Mouse (Mus musculus) 416B (cell line): ENCODE data around the gene Slc10a7.
"Not testable (repeated sequence)": the region's sequence is repeated elsewhere in the genome, so short reads cannot be mapped to it uniquely, and the experiment has no call there.

Experiments used
- DNase-seq: peaks from one replicate; pipeline ENCODE4 v3.0.0; 2011; ENCODE audit warnings: low read depth

Gene Slc10a7

GRCm38 (mm10) chr8:78509273-78510031 is at the start of gene Slc10a7:
Slc10a7 (plus strand) TSS chr8:78509346.
- DNase-seq: peak; percentile 83

- DNase-seq: no peak
These were observed 45.2 kb upstream of the Slc10a7 start for GRCm38 (mm10) chr8:78463941-78464340.

- DNase-seq: peak; percentile 55
These were observed 41.3 kb upstream of the Slc10a7 start for GRCm38 (mm10) chr8:78467889-78468288.

DNA sequence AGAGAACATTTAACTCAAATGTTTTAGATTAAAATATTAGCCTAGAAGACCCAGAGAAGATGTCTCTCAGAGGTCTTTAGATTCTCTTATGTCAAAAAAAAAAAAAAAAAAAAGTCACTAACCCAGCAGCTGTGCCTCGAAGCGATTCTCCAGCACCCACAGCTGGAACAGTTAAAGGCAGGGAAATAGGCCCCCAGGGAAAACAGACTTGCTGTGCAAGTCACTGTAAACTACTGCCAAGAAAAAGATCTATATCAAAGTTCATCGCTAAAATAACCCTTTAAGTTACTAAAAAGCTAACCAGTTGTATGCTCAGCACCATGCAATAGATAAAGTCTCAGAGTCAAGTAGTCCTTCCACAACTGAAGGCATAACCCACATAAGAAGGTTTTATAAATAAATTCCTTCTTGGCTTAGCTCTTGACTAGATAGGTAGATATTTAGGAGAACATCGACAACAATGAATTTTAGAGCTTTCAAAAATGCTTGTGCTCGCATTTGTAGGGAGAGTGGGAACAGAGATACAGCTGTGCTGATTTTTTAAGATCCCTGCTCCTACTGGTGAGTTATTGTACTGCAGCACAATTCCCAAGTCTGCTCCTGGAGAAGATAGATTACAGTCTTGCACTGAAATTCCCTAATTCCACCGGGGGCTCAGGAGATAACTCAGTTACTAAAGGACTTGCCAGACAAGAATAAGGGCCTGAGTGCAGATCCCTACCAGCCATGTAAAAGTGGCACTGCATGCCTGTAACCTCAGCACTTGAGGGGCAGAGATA is 31.9 kb upstream of the Slc10a7 start:
- no peak for DNase-seq

DNA sequence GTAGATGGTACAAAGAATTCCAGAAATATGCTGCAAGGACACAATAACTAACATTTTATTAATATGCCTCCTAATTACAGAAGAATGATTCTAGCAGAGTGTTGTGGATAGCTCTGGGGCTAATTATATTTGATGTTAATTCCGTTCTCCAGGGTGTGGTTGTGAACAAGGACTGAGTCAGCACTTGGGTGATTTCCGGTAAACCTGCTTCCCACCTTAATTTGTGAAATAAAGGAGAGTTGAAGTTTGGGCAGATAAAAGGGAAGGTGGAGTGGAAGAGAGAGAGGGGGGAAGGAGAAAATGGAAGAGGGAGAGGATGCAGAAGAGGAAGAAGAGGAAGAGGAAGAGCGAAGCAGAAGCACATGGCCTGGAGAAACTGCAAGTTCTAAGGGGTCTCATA is 19.4 kb upstream of the Slc10a7 start:
- no peak for DNase-seq

DNA sequence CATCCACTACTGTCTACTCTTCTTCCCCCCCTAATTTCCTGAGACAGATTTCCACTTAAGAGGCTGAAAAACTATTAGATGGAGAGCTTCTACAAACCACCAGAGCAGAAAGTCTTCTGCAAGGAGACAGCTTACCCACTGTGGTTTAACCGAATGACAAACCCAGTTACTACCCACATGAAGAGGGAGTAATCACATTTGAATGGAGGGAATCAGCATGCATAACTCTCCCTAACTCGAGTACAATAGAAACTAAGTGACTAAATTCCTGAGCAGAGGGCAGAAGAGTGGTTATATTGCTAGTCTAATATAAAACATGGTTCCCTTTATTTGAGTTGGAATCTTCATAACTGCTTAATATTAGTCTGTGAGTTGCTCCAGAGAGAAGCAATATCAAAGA is 16.1 kb upstream of the Slc10a7 start:
- no peak for DNase-seq

DNA sequence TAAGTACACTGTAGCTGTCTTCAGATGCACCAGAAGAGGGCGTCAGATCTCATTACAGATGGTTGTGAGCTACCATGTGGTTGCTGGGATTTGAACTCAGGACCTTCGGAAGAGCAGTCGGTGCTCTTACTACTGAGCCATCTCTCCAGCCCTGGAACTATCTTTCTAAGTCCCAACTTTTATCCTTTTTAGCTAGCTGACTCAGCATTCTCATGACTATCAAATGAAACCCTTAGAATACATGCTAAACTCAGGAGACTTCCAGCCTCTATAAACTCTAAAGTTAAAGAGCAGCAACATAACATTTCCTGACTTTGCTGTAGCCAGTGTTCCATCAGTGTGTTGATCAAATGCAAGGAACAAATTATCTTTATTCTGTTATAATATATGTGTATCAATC is 12.9 kb upstream of the Slc10a7 start:
- DNase-seq: not testable (repeated sequence)

DNA sequence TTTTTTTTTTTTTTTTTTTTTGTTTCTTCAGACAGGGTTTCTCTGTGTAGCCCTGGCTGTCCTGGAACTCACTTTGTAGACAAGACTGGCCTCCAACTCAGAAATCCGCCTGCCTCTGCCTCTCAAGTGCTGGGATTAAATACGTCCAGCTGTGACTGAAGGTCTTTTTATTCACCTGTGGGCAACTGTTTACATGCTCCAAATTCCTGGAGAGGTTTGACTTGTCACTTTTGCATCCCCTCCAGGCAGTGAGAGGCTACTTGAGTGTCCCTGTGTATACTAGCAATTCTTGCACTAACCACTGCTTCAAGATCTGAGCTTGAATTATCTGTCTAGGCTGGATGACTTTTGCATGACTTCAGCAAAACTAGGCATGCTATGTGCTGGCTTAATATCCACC is 6.4 kb upstream of the Slc10a7 start:
- DNase-seq: no peak

- peak; percentile 63 for DNase-seq
These were observed 997 bp upstream of the Slc10a7 start for GRCm38 (mm10) chr8:78507979-78508718.

- DNase-seq: peak; percentile 81
These were observed 350 bp upstream of the Slc10a7 start, which contains the start of gene Rbmxl1 for GRCm38 (mm10) chr8:78508719-78509272. Rbmxl1 (minus strand) TSS chr8:78508898.

GRCm38 (mm10) chr8:78510094-78510493 is 948 bp downstream of the Slc10a7 start:
- peak; percentile 67 for DNase-seq

DNA sequence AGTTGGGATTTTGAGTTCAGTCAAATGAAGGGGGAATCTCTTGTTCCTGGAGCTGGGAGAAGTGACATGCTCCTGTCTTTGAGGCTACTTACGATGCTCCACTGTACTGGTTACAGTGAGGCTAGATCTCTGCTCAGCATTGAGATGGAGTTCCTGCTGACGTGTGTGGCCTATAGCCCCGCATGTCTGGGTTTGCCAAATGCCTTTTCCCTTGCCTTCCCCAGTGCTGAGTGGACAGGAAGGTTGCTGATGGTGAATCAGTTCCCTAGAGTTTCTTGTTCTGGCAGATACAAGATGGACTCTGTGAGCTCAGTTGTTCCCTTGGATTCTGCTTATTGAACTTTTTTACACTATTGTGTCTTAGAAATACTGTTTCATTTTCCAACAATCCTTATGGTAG is 1.8 kb downstream of the Slc10a7 start:
- peak; percentile 50 for DNase-seq

GRCm38 (mm10) chr8:78513106-78513505 is 4.0 kb downstream of the Slc10a7 start:
- DNase-seq: no peak

GRCm38 (mm10) chr8:78514706-78515105 is 5.6 kb downstream of the Slc10a7 start:
- no peak for DNase-seq

GRCm38 (mm10) chr8:78515132-78515531 is 6.0 kb downstream of the Slc10a7 start:
- DNase-seq: peak; percentile 14

DNA sequence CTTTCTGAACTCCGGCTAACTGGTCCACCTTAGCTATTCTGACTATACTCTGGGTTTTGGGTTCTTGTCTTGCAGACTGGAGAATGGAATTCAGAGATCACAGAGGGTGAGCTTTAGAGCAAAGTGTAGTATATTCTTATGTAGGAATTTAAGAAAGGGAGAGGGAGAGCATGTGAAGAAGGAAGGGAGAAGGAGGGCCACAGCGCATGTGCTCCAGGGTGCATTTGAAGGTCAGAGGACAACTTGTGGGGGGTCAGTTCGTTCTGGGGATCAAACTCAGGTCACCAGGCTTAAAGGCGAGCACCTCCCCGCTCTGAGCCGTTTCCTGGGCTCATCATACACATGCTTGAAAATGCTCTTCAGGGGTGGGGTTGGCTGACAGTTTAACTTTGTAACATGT is 24.8 kb downstream of the Slc10a7 start:
- no peak for DNase-seq

DNA sequence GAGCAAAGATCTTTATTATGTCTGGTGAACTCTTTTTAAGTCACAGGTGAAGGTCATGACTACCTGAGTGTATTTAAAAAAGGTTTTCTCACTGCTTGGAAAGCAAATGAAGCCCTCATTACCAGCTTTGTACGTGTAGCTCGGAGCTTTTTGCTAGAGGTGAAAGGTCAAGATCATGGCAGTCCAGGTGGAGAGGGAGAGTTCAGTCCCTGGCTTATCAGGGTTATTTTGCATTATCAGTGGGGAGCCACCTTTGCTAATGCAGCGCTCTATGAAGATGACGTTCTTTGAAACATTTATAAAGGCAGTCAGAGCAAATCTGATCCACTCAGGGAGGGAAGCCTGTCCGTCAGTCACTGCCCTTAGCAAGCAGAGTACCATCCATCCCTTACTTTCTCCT is 27.6 kb downstream of the Slc10a7 start:
- DNase-seq: no peak

GRCm38 (mm10) chr8:78537795-78538194 is 28.6 kb downstream of the Slc10a7 start:
- DNase-seq: no peak

DNA sequence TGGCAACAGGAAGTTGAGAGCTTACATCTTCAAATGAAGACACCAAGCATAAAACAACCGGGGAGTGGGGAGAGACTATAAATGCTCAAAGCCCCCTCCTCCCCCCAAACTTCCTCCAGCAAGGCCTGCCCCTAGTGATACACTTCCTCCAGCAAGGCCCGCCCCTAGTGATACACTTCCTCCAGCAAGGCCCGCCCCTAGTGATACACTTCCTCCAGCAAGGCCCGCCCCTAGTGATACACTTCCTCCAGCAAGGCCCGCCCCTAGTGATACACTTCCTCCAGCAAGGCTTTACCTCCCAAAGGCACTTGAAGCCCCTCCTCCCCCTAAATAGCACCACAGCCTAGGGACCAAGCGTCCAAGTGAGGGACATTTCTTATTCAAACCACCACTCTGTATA is 33.5 kb downstream of the Slc10a7 start:
- DNase-seq: not testable (repeated sequence)

DNA sequence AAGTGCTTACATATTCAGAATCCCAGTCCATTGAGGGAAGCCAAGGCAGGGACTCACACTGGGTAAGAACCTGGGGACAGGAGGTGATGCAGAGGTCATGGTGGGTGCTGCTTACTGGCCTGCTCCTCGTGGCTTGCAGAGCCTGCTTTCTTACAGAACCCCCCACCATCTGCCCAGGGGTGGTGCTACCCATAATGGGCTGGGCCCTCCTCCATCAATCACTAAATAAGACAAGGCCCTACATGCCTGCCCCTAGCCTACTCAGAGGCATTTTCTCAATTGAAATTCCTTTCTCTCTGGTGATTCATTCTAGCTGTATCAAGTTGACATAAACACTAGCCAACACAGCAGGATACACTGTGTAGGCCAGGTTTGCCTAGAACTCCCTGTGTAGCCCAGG is 34.5 kb downstream of the Slc10a7 start:
- DNase-seq: no peak

DNA sequence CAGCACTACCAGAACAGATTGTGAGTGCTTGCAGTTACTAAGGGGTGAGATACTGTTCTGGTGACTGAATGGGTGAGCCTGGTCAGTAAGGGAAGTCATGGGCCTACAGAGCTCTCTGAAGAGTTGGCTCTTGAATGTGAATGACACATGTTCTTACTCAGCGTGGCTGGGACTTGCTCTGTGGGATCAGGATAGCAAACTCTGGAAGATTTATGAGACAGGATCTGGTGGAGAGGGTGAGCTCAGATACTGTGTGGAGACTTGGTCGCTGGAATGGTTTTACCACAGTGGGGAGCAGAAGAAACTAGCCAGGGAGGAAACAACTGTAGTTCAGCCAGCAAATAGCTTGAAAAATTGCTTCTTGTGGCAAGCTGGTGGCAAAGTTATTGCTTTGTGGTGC is 35.4 kb downstream of the Slc10a7 start:
- peak; percentile 17 for DNase-seq

- DNase-seq: not testable (repeated sequence)
These were observed 36.1 kb downstream of the Slc10a7 start for GRCm38 (mm10) chr8:78545153-78545817.
